Mouse (Mus musculus): Measurements from ENCODE around the gene Gpr183.

GRCm38 (mm10) chr14:121947966-121948365 lies 17.0 kb downstream of the Gpr183 start:
- TF ChIP-seq GABPA (IDR thresholded peaks at IDR 0.05; ENCODE audit: low read depth, low read length) (no peak), CHD1 (IDR thresholded peaks at IDR 0.05; ENCODE audit: low read depth, low read length) (no peak)

Data from MEL (cell line).